Mouse (Mus musculus) left cerebral cortex, adult 18-20 months (tissue): ENCODE measurements around the gene Hoxd10. TPM values are rescaled to one million over a fixed set of nuclear protein-coding genes. Genes with fewer than 3 reads are reported as not detected.

ENCODE experiments used
- DNase-seq, 2 experiments: peaks; one replicate each; pipeline ENCODE4 v3.0.0; 2021 to 2022; ENCODE audit warnings: low spot score in 2 of 2, mixed read lengths in 1 of 2
- long read RNA-seq, 2 experiments: library from polyadenylated mRNA; stranded (forward); transcript quantifications; one replicate each; pipeline ENCODE4 v2.0.0; 2021
- total RNA-seq, 2 experiments: library from RNA; stranded (reverse); gene quantifications; 2 replicates each; pipeline ENCODE4 v1.2.3; 2021

The Hoxd10 gene
- not detected for total RNA-seq
- long read RNA-seq, experiment 1 = 0 reads
- long read RNA-seq, experiment 2 = 0 reads

DNA sequence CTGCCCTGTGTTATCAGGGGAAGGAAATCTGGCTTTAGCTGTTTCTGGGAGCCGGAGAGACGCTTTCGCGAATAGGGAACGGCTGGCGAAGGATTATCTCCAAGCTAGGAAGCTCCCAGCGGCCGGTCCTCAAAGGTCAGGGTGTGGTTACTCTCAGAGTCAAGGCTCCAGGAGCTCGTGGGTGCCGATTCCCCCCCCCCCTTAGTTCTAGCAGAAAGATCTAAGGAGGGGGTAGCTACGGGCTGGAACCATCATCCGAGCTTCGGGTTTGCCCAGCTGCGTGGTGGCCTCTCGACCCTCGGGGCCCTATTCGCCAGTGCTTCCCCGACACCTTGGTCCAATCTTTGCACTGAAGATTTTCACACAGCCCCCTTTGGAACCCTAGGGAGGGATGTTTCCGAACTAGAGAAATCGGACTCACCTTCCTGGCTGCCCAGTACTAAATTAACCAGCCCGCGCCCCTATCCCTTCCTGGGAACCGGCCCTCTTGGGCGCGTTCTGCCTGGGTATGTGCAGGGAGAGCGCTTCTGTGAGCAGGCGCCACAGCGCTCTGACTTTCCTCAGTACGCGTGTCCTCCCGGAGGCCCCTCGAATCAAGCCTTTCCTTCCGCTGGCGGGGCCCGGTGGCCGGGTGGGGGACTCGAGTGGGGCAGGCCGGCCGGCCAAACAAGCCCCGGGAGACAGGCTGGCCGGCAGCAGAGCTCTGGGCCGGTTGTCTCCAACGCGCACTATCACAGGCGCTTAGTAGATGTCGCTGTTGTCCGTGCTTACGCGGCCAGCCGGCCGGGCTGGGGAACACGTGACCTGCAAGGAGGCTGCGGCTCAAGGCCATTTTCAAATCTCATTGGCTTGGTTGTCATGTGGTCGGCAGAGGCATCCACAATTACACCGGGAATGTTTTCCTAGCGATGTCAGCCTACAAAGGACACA is at the start of gene Hoxd10:
TSS of gene Hoxd10 (plus strand) at position 903 of the 930 bp plus-strand sequence.
- DNase-seq = no peak

DNA sequence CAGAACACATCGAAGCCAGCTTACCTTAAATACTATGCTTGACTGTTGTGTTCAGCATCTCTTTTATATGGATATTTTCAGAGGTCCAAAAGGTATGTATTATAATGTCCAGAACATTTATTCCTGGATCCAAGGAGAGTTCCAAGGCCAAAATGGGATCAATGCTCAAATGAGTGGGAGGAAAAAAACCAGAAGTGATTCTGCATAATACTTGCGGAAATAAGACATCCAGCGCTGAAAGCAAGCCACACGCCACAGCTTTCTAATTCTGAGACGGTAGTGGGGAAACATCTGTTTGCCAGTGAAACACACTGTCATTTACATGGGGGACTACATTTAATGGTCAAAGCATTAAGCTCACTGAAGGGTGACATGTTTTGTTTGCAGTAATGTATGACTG is 49.3 kb upstream of the Hoxd10 start:
- DNase-seq = no peak

DNA sequence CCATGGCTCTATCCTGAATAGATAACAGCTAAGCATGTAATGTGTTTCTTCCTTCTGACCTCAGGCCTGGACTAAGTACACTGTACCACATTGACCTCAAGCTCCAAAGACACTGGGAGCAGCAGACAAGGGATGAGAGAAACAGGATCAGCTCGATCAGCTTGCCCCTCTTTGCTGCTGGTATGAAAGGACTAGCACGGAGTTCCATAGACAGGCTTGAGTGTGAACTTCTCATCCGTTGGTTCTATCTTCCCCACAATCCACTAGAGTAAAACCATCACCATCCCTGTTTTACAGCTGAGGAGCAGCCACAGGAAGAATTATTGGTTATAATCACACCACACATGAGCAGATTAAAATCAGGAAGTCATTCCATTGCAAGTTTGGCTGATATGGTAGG is 46.1 kb upstream of the Hoxd10 start:
- DNase-seq = no peak

DNA sequence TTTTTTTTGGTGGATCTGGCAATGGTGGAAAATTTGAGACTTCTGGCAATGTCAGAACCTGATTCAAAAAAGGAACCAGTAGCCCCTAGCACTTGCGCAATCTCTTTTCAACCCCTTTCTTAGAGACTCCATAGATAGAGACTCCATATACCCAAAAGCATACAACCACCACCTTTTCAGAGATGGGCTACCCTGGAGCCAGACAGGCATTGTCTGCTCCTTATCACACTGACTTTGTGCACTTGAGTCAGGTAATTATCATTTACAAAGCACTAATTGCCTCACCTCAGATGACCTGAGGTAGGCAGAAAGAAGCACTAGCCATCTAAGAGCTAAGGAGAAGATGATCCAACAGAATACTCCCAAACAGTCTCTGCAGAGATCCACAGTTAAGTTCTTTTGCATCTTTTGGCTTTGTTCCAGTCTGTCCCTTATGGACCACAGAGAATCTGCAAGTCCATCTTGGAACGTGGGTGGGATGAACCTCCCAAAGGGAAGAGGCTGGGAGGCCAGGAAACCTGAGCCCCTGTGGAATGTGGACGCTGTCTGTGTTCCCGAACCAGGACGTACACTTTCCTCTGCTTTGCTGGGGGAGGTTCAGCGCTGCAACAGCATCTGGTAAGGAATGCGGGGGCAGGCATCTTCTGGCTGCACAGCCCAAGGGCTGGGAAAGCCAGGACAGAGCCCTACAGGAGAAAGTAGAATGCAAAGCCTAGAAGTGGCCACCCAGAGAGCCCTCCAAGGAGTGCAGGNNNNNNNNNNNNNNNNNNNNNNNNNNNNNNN is 44.5 kb upstream of the Hoxd10 start:
- no peak for DNase-seq

DNA sequence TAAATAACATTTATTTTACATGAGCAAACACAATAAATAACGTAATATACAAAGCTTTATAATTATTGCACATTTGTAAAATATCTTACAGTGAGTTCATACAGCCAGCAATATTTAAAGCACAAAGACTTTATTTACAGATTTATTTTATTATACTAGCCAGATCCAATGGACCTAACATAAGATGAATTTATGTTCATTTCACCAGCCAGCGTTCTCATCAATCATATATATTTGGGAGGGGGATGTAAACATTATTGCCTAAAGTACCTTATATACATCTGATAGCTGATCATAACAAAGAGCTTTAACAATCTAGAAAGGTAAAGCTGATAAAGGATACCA is 38.8 kb upstream of the Hoxd10 start:
- DNase-seq = no peak

DNA sequence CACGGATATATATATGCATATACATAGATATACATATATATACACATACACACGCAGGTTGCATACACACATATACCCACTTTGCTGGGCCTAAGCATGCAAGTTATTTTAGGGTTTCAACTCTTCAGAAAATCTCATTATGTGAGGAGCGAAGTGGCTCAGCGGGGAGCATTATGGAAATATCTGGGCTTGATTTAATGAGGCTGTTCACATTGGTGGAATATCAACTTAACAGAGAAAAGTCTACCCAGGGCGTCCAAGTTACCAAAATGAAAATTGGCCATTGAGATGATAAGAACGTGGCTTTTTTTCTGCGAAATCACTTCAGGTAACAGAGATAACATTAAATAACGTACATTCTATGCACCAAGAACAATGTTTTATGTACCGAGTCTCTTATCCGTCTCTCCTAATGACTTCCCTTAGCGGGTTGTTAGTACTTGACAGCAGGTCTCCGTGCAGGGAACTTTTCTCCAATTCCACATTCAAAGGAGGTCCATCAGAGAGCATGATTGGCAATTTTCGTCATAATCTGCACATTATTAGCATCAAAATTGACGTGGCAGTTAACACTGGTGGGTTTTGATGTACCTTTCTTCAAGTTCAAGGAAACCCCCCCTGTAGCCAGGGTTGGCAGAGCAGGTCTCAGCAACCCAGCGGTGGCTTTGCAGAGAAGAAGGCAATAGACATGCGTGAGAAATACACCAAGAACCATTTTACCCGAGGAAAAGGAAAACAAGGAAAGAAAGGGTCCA is 37.8 kb upstream of the Hoxd10 start:
- no peak for DNase-seq

DNA sequence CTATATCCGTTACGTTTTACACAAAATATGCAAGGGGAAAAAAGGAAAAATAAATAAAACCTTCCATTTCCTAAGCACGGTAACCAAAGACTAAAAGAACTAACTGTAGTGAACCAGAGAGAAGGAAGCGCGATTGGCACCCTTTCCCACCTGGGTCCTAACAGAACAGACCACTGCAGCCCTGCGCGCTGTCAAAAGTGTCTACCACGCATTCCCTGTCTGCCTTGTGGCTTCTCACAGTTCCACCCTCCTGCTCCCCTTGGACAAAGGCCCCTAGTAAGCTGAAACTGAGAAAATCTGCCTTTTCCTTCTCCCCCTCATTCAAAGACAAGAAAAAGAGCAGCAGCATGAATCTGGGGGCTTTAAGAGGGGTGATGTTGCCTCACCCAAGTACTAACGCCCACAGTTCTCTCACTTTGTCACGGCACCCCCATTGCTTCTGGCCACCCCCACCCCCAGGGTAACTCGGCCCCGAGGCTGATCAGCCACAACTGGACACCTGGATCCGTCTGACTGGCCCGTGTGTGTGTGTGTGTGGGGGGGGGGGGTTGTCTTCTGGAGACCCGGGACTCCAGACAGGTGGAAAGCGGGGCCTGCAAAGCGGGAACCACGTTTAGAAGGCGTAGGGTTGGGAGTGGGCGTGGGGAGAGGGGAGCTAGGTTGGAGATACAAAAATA is 36.8 kb upstream of the Hoxd10 start:
- DNase-seq = no peak

DNA sequence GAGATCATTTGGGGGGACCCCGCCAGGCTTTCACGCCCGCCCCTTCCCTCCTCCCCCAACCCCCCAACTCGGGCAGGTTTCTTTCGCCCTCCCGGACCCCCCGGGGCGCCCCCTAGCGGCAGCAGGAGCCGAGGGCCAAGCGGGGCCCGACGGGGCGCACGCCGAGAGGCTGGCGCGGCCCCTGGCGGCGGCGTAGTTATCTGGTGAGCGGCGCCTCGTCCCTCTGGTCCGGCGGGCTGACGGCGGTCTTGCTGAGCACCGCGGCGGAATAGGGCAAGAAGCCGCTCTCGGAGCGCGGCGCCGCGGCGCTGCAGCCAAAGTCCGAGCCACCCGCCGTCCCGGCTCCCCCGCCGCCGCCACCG is 36.3 kb upstream of the Hoxd10 start:
- no peak for DNase-seq

DNA sequence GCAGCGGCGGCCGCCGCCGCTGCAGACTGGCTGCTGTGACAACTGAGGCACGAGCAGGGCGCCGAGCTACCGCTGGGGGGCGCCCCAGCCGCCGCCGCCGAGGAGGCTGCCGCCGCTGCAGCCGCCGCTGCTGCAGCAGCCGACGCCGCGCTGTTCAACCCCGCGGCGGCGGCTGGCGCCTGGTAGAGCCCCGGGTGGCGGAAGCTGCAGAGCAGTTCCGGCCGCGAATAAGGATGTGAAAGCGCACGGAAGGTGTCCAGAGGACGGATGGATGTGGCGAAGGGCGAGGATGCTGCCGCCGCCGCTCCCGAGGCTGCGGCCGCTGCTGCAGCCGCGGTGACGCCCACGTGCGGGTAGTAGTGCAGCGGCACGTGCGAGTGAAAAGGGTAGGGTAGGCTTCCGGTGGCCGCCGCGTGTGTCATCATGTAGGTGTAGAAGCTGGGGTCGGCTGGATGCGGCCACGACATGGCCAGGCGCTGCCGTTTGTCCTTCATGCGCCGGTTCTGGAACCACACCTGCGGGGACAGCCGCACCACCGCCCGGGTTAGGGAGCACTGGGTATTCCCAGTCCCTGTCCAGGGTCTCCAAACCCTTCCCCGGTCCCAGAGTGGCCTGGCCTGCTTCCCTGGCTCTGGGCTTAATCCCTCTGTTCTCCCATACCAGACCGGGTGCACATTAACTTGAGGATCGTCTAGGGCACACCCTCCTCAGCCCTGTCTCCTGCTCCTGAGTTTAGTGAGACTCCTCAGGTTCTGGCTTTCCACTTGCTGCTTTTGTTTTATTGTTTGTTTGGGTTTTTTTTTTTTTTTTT is 35.7 kb upstream of the Hoxd10 start:
- DNase-seq = no peak

GRCm38 (mm10) chr2:74656632-74657021 is 35.1 kb upstream of the Hoxd10 start:
- DNase-seq = no peak

- no peak for DNase-seq
Measured at GRCm38 (mm10) chr2:74657251-74658023, 34.3 kb upstream of the Hoxd10 start.

DNA sequence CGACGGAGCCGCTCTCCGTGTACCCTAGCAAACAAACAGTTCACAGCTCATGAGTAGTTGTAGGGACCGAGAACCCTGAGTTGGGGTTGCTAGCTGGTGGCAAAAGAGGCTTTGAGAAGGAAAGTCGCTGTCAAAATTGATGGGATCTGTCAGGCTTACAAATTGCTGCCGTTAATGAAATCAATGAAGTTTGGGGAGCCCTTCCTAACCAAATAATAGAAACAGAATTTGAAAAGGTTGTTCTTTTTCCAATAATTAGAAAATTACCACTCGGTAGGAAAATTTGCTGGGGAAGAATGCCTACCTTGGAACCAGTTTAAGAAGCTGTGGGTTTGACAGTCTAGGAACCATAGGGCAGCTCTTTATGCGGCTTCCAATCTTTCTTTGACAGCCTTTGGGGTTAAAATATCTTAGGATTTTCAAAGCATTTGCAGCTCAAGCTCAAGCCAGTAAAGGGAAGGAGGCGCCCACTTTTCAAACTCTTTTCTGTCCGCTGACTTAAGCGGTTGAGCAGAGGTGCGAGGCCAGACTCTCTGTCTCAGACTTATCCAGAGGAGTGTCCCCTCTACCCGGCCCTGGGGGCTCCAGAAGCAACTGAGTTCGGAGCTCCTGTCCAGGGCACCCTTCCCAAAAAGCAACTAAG is 33.6 kb upstream of the Hoxd10 start:
- DNase-seq = no peak

DNA sequence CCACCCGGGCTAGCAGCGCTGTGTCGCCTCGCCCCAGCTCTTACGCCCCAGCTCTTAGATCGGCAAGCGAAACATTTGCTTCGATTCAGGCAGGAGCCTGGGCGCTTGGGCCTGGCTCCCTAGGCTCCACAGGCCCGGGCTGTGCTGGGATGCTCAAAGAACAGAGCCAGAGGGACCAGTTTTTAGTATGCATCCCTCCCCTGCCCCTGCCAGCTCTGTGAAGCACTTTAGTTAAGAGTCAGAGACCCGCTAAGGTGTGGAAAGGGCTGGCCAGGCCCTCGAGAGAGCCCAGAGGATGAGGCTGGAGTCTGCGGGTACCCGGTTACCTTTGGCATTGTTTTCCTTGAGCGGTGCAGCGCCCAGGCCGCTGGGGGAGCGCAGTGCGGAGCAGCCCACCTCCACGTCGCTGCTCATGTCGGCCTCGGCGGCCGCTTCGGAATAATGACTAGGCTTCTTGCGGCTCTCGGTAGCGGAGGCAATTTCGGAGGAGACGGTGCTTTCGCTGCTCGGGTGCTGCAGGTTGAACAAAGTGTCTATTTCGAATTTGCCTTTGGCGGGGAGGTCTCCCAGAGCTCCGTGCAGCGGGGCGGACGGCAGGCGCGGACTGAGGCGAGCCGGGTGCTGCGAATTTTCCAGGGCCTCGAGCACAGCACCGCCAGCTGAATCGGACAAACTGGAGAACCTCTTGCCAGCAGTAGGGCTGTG is 32.9 kb upstream of the Hoxd10 start:
- DNase-seq = no peak

DNA sequence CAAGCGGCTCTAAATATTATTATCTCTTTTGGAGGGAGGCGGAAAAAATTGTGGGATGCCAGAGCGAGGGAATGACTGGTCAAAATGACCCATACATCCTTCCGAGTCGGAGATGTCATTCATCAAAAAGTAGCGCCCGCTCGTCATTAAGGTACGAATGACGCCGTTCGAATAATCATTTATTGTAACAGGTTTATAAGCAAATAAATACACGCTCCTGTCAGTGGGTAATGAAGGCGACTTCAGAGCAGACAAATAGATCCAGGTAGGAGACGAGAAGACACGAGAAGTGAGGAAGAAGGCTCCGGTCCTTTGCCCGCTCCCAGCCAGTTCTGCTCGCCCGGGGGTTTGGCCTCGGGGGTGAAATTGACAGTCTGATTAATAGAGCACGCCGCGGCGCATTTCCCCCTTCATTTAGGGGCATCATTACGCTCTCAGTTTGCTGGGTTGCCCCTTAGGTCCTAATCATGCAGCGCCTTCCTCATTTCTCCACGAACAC is 32.2 kb upstream of the Hoxd10 start, which contains the start of gene Evx2:
TSS of gene Evx2 (minus strand) at position 51 of the 499 bp plus-strand sequence.
- DNase-seq = no peak

DNA sequence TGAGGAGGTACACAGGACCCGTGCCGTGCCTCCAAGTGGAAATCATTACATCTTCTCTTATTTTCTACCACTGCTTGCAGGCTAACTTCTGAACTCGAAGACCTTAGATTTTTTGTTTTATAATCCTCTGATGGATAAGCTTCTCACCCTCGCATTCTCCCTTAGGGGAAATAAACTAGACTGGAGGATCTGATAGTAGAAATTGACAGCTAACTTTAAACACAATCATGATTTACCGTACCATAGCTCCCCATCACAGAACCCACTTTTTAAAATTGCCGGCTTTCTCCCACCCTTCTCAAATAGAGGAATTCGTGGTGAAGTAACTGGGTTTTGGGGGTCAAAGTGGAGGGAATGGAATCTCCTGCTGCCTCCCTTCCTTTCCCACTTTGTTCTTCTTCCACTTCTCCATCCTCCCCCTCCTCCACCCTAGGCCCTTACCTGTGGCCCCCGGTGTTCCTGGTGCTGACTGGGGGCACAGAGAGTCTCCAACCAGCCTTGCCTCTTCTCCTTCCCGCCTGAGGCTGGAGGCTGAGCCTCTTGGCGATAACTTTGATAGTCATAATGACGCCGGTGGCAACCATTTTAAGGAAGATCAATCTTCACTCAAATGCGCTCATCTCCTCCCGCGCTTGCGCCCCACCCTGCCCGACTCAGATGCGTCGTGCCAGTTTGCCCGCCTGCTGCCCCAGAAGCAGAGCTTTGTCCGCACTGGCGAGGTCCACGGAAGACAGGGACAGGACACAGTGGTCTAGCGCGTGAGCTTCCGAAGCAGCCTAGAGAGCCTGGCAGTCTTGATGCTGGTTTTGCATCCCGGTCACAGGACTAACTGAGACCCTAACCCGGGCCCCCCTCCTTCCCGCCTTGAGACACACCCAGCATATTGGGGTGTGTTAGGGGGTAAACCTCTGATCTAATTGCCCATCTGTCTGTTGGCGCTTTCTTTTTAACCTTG is 31.0 kb upstream of the Hoxd10 start:
- no peak for DNase-seq

- peak in 1 of 2 experiments; percentile 37 for DNase-seq
Measured at GRCm38 (mm10) chr2:74661685-74662084, 30.0 kb upstream of the Hoxd10 start.
